ENCODE assay signal across 8 mouse cellular contexts in genomic region chr2:25982426-25983091, GRCm38 (mm10). TPM values are rescaled to one million over a fixed set of nuclear protein-coding genes. Genes with fewer than 3 reads are reported as not detected.
DNase-seq lines count a peak whose midpoint lies in the region; ATAC-seq lines count a peak whose summit lies in the region.

No protein-coding gene starts in this region.

- WGBS in heart, embryonic 11.5 days (ENCODE audit: insufficient replicate concordance): under 1% methylated on average over 76 of the region's 76 CpGs
- WGBS in midbrain, embryonic 15.5 days: under 1% methylated on average over 75 of the region's 76 CpGs

- H3K27ac ChIP-seq in heart, embryonic 11.5 days (ENCODE audit: low read depth, low read length): peak overlapping the region; percentile 81
- H3K27ac ChIP-seq in midbrain, embryonic 15.5 days: peak overlapping the region; percentile 94

- H3K36me3 ChIP-seq in heart, embryonic 11.5 days (ENCODE audit: control insufficient read depth, insufficient read depth, low read length): no peaks in the 10 kb centered on the region
- no peaks in the 10 kb centered on the region for H3K36me3 ChIP-seq in midbrain, embryonic 15.5 days (replicated peaks)

- peak overlapping the region; percentile 95 for H3K9ac ChIP-seq in heart, embryonic 11.5 days (ENCODE audit: low read depth, low read length)
- H3K9ac ChIP-seq in midbrain, embryonic 15.5 days: peak overlapping the region; percentile 99

- no peaks in the 10 kb centered on the region for H3K9me3 ChIP-seq in heart, embryonic 11.5 days (replicated peaks; ENCODE audit: control insufficient read depth, low read length)
- no peaks in the 10 kb centered on the region for H3K9me3 ChIP-seq in midbrain, embryonic 15.5 days

- peak overlapping the region; percentile 93 for H3K4me2 ChIP-seq in heart, embryonic 11.5 days
- peak overlapping the region; percentile 83 for H3K4me2 ChIP-seq in midbrain, embryonic 15.5 days

- peak overlapping the region; percentile 90 for H3K4me3 ChIP-seq in heart, embryonic 11.5 days (ENCODE audit: low read depth, low read length)
- peak overlapping the region; percentile 97 for H3K4me3 ChIP-seq in midbrain, embryonic 15.5 days

- intact Hi-C loops in left cerebral cortex, postnatal 4 days (cut with DNase I): no loop called here

- peaks cover 35% of the 10 kb centered on the region for H3K4me1 ChIP-seq in heart, embryonic 11.5 days (ENCODE audit: control insufficient read depth, insufficient read depth, low read length)
- H3K4me1 ChIP-seq in midbrain, embryonic 15.5 days: peaks cover 55% of the 10 kb centered on the region

- peak; percentile 16 for DNase-seq in embryo, embryonic 10 days (ENCODE audit: low spot score)
- DNase-seq in embryo, embryonic 11 days: no peak
- peak; percentile 10 for DNase-seq in thymus, postnatal 0 days (ENCODE audit: low spot score)
- DNase-seq in thymus, postnatal 25 days: no peak
- DNase-seq in left cerebral cortex, postnatal 4 days: peak; percentile 68
- no peak for DNase-seq in adipocyte (ENCODE audit: low spot score)

- H3K27me3 ChIP-seq in heart, embryonic 11.5 days (ENCODE audit: control insufficient read depth, insufficient read depth, low read length): no peaks in the 10 kb centered on the region
- H3K27me3 ChIP-seq in midbrain, embryonic 15.5 days (replicated peaks): no peaks in the 10 kb centered on the region

- peak; percentile 14 for ATAC-seq in heart, embryonic 11.5 days (replicated peaks; ENCODE audit: insufficient number of reproducible peaks, low FRiP score, low TSS enrichment)
- peak; percentile 31 for ATAC-seq in midbrain, embryonic 15.5 days (replicated peaks)

RNA-seq across cellular contexts. Expression of gene Camsap1, which starts 0.5 kb away (rescaled TPM):
- polyA plus RNA-seq in thymus, postnatal 0 days (2015; fragmentation: Nextera tagmentation; extraction: Ambion mirVana): 6.1 and 8.0 TPM in 2 replicates
- polyA plus RNA-seq in heart, embryonic 11.5 days (2014; fragmentation: Nextera tagmentation; extraction: Ambion mirVana): 8.9 and 14.1 TPM in 2 replicates
- total RNA-seq in left cerebral cortex, postnatal 4 days (2021): 100 to 1,000 TPM; 195 to 203 TPM
- 88.1 and 99.8 TPM in 2 replicates for polyA plus RNA-seq in midbrain, embryonic 15.5 days (2015; fragmentation: Nextera tagmentation; extraction: Ambion mirVana)

RNA-seq across cellular contexts. Expression of gene Ubac1, which starts 39.0 kb away (rescaled TPM):
- 76.2 and 78.7 TPM in 2 replicates for polyA plus RNA-seq in thymus, postnatal 0 days (2015; fragmentation: Nextera tagmentation; extraction: Ambion mirVana)
- polyA plus RNA-seq in heart, embryonic 11.5 days (2014; fragmentation: Nextera tagmentation; extraction: Ambion mirVana): 136 and 141 TPM in 2 replicates
- total RNA-seq in left cerebral cortex, postnatal 4 days (2021): 10 to 100 TPM; 90.5 to 92.0 TPM
- polyA plus RNA-seq in midbrain, embryonic 15.5 days (2015; fragmentation: Nextera tagmentation; extraction: Ambion mirVana): 132 and 139 TPM in 2 replicates

Comparison
In these comparisons a context has a peak if more than half of its experiments do, and no peak if none do; other contexts are left out.
1. DNase-seq: peak in embryo, embryonic 10 days (single experiment), thymus, postnatal 0 days (single experiment) and left cerebral cortex, postnatal 4 days (single experiment); none in embryo, embryonic 11 days (single experiment), thymus, postnatal 25 days (single experiment) and adipocyte (single experiment).